Mouse (Mus musculus): ENCODE measurements at regions not wholly inside any gene's neighbourhood (a gene's known extent, or its start where the extent isn't known, plus 50 kb on each side); places are given as distances from the start of the nearest gene placed in this dataset.
A peak's percentile ranks its signal among the peaks of the same experiment; 100 is the strongest.

DNA sequence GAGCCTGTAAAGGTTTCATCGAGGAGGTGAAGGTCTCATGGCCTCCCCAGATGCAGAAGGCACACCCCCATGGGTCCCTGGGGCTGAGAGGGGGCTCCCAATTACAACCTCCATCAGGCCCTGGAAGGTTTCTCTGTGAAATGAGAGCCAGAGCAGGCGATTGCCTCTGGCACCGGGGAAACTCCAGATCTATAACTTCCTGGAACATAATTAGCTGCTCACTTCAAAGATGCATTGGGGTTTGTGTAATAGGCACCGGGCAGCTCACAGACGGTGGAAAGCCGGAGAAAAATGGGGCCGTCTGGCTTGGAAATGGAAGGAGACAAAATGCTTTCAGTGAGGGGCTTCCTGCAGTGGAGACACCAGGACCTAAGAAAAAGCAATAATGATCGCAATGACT, 151.2 kb upstream of the Mvb12b start:
- DNase-seq: no peak

DNA sequence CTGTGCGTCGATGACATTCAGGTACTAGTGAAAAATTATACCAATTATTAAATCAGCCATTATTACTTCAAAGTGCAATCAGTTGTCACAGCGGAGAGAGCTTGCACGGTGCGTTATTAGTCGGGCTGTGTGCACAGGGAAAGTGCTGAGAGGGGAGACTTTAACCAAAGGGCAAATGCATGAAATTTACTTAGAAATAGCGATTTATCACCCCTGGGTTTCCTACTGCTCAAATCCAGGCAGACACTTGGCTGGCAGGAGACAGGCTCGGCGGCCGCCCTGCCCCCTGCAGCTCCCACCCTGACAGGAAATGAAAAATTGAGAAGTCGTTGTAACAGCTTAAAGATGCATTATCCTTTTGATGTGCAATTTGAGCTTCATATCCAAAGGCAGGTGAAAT, 145.5 kb upstream of the Mvb12b start:
- peak; percentile 10 for DNase-seq

DNA sequence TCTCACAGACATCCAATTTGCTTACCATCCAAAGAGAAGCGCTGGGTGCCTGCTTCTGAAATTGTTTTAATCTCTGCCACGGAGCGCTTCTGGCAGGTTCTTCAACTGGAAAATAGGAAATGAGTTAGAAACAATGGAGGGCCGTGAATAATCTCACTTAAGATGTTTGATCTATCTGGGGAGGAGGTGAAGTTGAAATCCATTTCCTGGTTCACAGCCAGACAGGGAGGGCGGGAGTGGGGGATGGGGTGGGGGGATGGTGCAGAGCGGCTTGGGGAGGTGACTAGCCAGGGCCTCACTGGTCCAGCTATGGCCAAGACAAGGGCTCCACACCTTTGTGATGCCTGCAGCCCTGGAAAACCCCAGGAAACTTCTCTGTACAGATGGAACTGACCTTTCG, 143.7 kb upstream of the Mvb12b start:
- DNase-seq: no peak

DNA sequence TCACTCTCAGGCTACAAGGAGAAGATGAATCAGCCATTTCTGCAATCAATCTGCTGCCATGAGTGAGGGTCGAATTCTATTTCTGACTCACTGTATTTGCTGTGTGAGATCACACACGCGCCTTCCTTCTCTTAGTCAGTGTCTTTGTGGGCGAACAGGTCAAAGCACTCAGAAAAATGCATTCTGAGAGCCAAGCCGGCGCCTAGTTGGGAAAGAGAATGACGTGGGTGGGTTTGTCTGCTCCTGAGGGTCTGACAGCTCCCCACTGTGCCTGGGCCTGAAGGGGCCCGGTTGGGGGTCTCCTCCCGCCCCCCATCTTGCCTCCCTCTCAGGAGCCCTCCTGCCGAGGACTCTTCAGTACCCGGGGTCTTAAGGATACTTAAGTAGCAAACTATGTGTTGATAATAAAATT, 143.3 kb upstream of the Mvb12b start:
- no peak for DNase-seq

DNA sequence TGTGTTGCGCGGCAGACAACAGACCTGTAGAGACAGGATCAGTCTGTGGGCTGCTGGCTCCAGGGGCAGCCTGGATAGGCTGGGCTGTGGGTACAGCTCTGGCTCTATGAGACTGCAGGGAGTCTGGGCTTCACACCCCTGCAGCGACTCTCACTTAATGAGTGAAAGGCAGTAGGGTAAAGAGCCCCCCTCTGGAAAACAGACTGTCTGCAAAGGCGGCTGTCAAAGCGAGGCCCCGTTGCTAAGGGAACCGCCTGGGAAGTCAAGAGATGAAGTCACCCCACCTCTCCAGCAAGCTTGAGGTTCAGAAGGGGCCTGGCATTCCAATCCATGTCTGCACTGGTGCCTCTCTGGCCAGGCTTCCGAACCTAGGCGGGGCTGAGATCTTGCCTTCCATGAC, 139.7 kb upstream of the Mvb12b start:
- no peak for DNase-seq

DNA sequence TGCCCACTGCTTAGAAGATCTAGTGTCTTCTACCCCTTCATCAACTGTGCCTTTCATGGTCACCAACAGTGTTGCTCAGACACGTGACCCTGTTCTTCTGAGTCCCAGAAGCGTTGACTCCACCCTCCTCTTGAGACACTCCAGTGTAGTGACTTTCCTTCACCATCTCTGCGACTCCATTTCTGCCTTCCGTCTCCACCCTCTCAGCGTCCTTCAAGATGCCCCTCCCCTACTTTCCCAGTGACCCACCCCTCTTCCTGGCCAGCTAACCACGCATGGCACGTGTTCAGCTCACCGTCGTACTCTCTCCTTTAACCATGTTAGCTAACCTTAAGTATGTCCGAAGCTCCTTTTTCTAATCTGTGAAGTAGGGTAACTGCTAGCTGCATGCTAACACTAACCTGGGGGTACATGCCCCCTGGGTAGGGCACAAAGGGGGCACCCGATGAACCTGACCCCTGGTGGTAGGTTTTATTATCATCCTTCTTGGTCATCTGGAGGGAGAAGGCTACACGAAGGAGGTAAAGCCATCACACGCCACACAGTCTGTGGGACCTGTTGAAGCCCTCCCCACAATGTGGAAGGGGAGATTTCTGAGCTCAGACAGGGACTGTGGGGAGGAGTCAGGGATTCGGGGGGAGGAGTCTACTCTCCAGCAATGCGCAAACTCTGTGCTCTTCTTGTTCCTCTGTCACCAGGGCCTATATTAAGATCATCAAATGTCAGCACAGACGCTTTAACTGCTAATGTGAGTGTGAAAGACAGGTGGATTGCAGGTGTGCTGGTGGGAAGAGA, 139.0 kb upstream of the Mvb12b start:
- peak; percentile 14 for DNase-seq

DNA sequence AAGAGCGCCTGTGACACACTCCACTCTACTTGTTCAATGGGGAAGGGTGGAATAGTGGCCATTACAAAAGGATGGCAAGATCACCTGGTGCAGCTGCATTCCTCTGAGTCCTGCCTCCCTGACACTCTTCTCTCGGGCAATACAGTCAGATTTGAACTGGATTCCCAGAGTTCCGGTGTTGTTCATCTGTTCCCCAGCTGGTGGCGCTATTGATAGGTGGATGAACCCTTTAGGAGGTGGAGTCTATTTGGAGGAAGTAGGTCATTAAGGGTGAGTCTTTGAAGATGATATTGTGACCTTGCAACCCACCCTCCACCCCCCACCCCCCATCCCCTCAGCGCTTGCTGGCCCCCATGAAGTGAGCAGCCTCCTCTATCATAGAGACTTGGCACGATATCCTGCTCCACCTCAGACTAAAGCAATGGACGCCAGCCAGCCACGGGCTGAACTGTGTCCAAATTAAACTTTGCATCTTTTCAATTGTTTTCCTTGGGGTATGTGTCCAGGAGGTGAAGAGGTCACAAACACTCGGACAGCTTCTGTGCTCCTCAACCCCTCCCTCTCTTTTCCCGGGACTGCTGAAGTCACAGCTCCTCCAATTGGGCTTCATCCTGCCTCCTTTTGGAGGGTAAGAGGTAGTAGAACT, 138.1 kb upstream of the Mvb12b start:
- peak; percentile 50 for DNase-seq

DNA sequence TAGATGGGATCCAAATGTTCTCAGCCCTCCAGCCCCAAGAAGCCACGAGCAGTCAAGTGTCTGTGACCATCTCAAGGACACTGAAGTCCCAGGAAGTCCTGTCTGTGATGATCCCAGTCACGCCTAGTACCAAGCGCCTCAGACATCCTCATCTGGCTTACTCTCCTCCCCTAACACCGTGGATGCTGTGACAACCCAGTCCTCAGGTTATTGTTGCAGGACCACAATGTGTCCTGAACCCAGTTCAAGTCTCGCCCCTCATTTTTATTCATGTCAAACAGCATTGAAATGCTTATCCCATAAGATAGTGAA, 129.4 kb upstream of the Mvb12b start:
- no peak for DNase-seq

DNA sequence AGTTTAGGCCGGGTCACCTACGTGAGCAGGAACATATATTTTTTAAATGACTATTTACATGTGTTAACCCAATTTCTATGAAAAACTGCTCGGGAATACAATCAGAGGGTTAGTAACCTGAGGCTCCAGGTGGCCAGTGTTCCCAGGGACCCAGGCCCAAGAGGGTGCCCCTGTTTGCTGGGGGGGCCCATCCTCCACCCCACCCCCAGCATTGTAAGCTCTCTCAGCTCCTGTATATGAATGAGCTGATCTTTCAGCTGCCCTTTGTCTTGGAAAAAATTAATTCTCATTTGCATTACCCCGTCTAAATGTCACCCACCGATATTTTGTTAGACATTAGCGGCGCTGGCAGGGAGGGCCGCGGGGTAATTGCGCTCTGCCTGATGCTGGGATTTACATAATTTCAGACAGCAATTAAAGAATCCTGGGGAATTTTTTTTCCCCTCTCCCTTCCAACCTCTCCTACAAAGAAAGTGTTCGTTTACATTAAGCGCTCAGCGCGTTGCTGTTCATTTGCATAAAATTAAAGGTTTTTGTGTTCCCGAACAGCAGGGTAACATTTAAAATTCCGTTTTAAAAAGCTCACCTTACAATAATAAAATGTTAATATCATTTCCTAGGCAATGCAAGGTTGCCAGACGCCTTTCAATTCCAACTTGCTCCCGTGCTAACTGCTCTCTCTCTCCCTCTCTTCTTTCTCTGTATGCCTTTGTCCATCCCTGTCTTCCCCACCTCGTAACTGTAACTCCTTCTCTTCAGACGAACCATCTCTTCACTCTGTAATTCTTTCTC, 128.8 kb upstream of the Mvb12b start:
- DNase-seq: no peak

DNA sequence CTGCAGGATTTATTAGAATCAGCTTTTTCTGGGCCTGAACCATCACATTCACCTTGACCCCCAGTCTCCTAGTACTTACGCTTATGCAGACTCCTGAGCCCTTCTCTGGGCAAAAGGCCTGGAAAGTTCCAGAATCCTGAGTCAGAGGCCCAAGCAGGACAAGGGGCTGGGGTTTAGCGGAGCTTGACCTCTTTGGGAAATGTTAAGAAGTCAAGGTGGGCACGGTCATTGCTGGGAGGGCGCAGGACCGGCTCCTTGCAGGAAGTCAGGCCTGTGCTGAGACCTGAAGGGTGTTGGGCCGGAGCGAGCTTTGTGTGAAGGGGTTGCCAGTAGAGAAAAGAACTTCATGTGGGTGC, 127.9 kb upstream of the Mvb12b start:
- DNase-seq: no peak

DNA sequence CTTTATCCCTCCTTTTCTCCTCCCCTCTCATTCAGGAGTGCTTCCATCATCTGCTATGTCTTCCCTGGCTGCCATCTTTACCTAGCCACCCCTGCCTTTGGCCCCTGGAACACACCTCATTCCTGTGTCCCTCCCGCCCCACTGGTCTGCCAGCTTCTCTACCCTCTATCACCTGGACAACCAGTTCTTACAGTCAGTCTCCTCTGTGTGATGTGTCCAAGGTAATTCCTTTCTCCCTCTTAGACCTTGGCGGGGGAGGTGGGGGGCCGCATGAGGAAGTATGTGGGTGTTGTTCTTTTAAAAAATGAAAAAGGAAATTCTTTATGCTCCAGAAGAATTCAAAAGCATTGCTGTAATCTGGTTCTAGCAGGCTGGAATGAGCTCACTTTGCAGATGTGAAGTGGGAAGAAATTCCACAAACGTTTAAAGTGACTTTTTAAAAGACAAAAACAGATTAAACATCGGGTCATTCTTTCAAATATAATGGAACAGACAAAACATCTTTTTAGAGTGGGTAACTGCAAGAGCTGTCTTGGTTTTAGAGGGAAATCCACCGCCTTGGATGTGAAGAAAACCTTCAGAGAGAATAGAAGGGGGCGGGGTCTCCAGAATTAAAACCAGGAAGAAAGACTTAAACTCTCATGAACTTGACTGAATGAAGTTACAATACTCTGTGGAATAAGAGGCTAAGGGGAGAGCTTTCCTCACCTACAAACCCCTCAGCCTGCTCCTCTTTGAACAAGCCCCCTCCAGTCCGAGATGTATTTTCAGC, 127.3 kb upstream of the Mvb12b start:
- DNase-seq: no peak

DNA sequence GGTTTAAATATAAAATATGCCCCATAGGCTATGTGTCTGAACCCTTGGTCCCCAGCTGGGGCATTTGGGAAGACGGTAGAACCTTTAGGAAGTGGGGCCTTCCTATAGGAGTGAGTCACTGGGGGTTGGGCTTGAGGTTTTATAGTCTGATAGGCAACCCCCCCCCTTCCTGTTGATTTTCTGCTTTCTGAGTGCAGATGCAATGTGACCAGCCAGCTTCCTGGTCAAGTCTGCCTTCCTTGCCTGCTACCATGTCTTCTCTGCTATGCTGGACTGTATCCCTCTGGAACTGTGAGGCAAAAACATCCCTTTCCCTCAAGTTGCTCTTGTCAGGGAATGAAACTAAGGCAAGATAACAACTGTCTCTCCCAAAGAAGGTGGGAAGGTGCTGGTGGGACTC, 122.4 kb upstream of the Mvb12b start:
- DNase-seq: no peak

DNA sequence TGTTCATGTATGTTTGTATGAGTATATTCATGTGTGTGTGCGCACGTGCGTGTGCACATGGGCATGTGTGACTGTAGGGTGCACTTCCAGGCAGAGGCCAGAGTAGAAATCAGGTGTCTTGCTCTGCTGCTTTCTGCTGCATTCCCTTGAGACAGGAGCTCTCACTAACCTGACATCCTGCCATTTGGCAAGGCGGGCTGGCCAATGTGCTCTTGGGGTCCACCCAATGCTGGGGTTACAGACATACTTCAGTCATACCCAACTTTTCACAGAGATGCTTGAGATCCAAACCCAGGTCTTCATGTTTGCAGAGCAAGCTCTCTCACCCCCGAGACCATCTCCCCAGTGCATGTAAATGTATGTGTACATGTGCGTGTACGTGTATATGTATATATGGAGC, 120.2 kb upstream of the Mvb12b start:
- no peak for DNase-seq

DNA sequence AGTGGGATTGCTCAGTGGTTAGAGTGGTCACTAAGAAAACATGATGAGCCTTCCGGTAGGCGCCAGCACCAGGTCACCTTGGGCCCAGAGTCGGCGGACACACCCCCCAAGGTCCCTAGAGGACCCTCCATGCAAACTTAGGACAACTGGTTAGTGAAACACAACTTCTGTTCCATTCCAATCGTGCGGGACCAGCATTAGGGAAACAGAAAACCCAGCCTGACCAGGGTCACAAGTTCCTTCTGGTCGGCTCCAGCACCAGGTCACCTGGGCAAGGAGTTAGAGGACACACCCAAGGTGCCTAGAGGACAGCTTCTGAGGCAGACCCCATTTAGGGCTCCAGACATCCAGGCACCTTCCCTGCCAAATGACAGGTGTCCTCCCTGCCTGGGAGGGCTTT, 109.4 kb upstream of the Mvb12b start:
- DNase-seq: no peak

DNA sequence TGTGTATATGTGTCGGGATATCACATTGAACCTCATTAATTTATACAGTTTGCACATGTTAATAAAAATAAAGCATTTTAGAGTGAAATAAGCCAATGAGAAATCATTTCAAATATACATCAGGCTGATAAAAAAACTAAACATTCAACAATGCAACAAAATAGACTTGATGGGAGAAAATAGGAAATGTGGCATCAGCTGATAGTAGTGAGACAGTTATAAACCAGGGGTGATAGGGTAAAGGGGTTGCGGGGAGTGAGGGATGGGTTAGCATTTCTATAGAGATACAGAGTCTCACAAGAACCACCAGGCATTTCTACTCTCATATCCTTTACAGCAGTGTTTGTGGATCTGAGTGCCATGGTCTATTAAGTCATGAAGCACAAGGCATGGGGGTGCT, 108.6 kb upstream of the Mvb12b start:
- no peak for DNase-seq

DNA sequence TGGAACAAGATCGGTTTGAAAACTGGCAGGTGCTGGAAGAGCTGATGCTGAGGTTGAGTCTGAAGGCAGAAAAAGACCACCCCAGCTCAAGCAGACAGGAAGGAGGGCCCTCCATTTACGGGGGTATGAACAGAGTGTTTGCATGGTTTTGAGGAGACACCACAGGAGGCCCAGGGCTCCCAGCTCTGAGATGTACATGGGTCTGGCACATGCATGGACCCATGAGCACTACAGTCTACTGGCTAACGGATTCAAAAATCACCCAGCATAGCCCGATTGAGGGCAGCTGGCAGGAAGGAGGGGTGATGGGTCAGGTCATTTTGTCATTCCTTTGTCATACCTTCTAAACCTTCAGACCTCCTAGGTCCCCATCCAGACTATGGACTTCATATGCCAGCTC, 103.6 kb upstream of the Mvb12b start:
- no peak for DNase-seq

DNA sequence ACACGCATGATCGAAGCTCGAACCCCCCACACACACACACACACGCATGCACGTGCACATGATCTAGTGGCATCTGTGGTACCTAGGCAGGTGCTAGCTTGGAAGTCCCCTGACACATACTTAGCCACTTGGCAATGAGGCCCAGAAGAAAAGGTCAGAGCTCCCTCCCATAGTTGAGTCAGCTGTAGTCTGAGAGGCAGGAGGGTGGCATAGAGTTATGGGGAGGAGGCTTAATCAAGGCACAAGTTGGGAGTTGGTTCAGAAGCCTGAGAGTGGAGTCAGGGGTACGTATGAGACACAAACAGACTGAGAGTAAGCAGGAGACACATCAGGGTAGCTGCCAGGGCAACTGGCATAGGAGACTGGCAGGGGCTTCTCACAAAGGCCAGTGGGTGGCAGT, 103.0 kb upstream of the Mvb12b start:
- no peak for DNase-seq

DNA sequence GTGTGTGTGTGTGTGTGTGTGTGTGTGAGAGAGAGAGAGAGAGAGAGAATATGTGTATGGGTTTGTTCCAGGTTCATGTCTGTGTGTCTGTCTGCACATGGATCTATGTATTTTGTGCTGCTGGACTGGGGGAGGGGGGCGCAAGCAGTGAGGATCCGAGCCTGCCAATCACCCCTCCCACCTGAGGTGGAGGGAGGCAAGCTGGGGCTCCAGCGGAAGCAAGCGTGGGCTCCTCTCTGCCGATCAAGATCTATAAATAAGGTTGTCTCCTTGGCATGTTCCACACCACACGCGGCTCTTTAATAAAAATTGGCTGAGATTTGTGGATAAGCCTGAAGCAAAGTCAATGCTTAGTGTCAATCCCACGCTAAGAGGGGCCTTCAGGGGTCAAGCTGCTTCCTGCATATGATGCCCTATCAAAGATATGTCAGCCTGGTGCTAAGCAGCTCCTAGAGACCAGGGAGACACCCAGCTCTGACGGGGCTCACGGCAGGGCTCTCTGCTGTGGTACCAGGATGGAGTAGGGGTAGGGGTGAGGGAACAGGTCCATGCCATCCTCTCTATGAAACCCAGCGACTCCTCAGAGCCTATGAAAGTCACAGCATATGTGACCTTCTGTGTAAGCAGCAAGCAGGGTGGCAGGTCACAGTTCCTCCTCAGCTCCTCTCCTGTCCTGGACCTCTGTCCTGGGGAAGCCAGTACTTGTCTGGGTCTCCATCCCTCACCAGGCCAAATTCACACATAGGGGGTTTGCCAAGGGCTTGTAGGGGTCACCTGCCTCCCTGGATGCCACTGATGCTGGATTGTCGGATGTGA, 102.0 kb upstream of the Mvb12b start:
- no peak for DNase-seq

DNA sequence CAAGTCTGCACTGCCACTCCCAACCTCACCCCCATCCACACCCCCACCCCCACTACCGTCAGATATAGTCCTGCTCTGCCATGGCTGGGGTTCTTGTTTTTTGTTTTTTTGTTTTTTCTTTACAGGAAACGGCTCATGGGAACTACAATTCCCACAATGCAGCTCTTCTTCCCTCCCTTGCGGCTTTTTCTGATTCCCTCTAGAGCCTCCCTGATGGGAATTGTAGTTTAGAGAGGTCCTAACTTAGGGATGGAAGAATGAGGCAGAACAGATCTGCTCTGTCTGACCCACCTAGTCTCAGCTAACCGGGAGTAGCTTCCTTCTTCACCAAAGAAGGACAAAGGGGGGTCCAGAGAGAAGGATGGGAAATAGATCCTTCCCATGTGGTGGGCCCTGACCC, 98.7 kb upstream of the Mvb12b start:
- no peak for DNase-seq

DNA sequence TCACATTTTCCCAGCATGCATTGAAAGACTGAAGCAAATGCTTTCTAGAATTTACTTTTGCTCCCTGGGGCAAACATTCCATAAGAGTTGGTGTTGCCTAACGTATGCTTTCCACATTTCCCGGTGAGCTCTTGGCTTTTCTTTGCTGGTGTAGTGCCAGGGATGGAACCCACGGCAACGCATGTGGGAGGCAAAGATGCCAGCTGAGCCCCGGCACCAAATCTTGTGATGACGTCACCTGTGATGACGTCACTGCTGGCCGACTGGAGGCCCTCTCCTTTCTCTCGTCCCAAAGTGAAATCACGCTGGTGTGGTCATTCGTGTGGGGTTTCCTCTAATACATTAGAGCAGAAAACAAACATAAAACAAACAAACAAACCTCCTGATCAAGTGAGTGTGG, 97.6 kb upstream of the Mvb12b start:
- DNase-seq: no peak

DNA sequence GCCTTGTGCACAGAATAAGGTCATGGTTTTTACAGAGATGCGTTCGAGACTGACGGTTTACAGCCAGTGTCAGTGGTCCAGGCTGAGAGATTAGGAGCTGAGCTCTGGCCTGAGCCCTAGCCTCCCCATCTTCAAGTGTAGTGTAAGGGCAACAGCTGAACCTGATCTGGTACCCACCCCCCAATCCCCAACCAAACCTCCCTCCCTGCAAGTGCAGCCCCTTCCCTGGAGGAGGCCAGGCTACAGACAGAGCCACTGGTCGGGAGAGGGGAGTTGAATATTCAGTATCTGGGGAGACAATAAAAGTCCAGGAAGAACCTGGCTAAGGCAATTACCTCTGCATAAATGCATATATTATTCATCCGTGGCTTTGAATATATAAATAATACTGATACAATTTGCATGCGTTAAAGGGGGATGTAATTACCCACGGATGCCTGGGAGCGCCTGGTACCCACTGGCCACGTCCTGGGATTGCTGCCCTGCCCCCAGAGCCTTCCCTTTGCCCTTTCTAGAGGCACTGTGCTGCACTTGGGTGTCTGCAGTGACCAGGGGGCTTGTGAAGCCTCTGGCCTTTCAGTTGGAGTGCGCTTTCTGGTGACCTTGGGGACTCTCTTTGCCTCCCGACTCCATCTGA, 95.5 kb upstream of the Mvb12b start:
- no peak for DNase-seq

DNA sequence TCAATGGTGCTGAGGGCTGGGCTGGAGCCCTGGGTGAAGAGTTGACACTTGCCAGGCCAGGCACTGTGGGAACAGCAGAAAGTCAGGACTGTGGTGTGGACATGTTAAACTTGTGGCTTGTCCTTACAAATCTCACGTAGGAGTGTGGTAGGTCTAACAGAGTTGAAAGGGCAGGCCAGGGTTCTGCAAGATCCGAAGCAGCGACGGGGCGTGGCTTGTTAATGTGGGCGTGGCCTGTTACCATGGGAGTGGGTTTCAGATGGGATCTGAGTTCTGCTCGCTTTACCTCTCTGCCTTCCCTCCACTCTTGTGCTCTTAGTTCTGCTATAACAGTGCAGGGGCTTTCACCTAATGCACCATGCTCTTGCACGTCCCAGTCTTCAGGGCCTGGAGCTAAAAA, 94.2 kb upstream of the Mvb12b start:
- DNase-seq: no peak

All from thymus, postnatal 25 days (tissue).